Mouse (Mus musculus) small intestine, adult 2 months (tissue): ENCODE measurements at regions not wholly inside any gene's neighbourhood (a gene's known extent, or its start where the extent isn't known, plus 50 kb on each side); places are given as distances from the start of the nearest gene placed in this dataset.

Experiments
- CTCF ChIP-seq: fragments of 200-500 bp; IDR thresholded peaks from 2 replicates; pipeline ENCODE4 v1.5.1; 2012; ENCODE audit warnings: low read depth, mild to moderate bottlenecking, control low read depth, inconsistent platforms, low read length, moderate library complexity, mixed read lengths; ENCODE audit not compliant: insufficient replicate concordance, insufficient read length; ENCODE audit errors: extremely low read depth
- POLR2A ChIP-seq: fragments of 200-500 bp; IDR thresholded peaks from 2 replicates; pipeline ENCODE4 v1.6.1; 2012; ENCODE audit warnings: low read depth, mild to moderate bottlenecking, control low read depth, inconsistent platforms, low read length, moderate library complexity

DNA sequence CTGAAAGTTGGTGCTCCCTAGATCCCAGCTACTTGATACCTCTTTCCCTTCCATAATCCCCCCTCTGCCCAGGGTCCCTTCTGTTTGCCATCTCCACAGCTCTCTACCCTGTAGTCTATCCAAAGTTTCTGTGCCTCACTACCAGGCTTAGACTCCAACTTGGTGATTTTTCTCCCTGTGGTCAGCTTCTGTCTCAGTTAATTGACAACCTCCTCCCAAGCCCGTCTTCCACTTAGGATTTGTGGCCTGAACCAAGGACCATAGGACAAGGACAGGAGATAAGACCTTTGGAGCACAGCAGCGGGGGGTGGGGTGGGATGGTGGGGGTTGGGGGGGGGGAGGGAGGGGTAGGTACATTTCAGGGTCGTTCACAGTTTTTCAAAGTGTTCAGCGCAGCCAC, 371.3 kb downstream of the Eipr1 start:
- TF ChIP-seq CTCF (no peak), POLR2A (no peak)
